Mouse (Mus musculus) layer of hippocampus, adult 9-10 months (tissue): Measurements from ENCODE around the gene Phf3.
"Not testable (repeated sequence)": the region's sequence is repeated elsewhere in the genome, so short reads cannot be mapped to it uniquely, and the experiment has no call there.

Source experiments
- DNase-seq: peaks from one replicate; pipeline ENCODE4 v3.0.0; 2022; ENCODE audit warnings: low spot score

Phf3 gene

DNA sequence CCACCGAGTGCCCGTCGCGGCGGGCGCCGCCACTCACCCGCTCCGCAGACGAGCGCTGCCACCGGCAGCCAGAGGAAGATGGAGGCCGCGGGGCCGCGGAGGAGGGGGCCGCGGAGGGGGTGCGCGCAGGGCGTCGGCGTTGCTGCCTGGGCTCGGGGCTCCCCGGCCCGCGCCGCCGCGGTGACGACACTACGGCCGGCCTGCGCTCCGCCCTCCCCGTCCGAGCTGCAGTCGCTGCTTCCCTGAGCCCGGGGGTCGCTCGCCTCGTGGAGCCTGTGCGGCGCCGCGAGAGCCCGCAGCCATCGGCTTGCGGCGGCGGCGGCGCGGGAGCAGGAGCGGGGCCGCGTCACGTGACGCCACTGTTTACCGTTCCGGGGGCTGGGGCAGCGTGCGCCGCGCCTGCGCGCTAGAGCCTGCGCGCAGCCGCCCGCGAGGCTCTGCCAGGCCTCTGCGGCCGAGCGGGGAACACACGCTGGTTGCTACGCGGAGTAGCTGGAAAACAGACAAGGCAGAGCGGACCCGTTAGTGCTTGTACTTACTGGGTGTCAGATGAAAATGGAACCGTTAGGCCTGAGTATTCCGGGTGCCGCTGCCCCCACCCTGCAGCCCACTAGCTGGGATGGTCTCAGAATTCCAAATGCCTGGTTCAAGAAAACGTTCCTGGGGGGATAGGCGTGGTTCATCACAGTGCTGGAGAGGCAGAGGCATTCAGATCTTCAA is at the start of gene Phf3:
Gene Phf3 (minus strand): TSS at position 381 of the 720 bp plus-strand sequence.
- DNase-seq = peak; percentile 64

DNA sequence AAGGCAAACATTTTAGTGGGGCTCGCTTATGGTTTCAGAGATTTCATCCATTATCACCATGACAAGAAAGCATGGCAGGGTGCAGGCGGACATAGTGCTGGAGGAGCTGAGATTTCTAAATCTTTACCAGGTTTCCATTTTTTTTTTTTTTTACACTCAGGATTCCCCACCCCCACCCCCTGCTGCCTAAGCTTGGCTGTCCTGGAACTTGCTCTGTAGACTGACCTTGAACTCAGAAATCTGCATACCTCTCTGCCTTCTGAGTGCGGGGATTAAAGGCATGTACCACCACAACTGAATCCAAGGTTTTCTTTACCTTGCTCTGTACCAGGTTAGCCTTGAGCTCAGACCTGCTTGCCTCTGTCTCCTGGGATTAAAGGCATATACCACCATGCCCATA is 48.5 kb upstream of the Phf3 start:
- DNase-seq = no peak

DNA sequence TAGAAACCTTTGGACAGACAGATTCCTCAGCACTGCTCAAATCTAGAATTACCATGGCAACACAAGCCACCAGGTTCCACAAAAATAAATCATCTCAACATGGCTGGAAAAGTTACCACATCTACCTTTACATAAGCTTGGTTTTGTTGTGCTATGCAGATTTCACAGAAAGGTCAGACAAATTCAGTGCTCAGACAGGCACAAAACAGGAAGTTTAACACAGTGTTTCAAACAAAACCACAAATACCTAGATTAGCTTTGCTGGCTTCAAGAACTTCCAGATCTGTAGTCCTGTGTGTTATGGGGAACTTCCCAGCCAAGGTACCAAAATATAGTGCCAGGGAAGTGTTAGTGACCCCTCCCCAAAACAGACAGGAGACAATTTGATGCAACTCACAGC is 47.5 kb upstream of the Phf3 start:
- no peak for DNase-seq

DNA sequence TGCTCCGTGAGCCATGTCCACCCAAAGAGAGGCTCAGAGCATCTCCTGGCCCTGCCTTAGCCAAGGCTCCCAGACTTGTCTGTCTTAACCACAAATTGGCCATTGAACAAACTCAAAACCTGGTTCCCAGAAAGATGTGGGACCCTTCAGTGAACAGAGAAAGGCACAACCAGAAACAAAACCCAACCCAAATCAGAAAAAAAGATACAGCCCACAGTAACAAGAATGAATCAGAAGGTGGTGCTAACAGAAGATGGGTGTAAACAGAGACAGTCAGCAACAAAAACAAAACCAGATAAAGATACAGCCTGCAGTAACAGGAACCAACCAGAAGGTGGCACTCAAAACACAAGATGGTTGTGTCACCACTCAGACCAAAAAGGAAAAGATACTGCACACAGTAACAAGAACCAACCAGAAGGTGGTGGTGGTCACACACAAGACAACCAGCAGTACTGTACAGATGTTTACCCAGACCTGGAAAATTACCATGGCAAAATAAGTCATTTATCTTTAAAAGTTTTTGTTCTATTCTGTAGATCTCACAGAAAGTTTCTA is 47.0 kb upstream of the Phf3 start:
- DNase-seq = no peak

DNA sequence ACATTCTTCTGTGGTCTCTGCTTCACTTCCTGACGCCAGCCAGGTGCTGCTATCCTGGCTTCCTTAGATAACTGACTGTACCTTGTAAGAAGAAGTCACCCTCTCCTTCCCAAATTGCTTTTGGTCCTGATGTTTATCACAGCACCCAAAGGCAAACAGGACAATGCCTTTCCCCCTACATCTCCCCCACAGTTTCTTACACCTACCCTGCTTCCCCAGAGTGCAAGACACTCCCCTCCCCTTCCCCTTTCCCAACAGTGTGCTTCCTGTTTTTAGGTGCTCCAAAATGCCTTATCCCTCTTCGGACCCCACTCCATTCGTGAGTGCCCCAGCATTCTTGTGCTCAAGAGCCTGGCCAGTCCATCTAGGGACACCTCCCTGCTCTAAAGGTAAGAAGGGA is 36.5 kb upstream of the Phf3 start:
- DNase-seq = no peak

DNA sequence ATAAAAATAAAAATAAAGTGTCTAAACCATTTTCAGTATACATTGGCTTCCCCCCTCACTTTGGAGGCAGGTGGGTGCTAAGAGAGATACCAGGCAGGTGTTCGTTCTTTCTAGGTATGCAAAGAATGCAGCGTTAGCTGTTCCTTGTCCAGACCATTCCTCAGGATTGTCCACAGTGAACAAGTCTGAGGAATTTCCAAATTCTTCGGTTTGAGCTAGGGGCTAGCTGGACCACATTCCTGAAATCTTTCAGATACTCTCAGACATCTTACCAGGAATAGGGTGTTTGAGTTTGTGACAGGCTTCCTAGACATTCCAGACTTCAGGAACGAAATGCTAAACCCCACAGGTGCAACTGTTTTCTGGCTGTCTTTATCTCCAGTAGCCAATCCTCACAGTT is 35.1 kb upstream of the Phf3 start:
- no peak for DNase-seq

DNA sequence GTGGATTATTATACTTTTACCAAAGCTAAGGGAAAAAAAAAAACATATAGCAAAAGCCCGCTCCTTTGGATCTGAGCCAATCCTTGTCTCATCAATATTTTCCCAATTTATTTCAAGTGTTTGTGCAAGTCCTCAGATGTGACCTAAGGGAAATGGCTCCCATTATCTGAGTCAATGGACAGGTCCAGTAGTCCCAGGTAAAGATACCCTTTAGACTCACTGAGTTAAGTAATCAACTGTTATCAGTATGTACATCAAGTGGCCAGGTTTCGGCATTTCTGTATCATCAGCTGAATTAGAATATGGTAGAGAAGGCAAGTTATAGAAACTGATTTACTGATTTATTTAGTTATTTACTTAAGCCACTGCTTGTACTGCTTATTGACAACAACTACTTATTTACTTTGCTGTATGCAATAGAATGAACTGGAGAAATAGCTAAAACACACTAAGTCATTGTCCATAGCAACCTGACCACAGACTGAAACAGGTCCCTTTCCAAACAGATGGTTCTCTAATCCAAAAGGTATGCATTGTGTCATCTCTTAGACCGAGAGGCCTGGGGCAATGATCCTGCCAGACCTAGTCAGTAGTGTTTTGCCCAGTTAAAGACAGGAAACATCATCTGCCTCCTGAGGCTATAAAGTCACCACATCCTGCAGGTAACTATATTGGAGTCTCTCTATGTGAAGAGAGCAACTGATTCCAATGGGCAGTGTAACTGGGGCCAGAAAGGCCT is 29.9 kb upstream of the Phf3 start:
- DNase-seq = no peak

DNA sequence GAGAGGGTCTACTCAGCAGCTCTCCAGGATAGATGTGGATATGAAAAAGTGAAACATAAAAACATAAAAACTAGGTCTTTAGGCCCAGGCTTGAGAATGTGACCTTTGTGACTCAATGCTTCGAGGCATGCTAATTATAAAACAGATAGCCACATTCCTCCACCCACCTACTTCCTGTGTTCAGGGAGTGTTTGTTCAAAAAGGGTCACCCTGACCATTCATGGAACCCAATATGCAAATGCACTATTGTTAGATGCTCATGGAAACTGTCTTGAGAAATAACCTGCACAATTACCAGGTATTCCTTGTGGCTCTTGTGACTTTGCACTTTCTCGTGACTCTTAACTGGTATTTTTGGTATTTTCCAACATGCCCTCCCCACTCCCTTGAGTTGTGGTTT is 25.0 kb upstream of the Phf3 start:
- no peak for DNase-seq

DNA sequence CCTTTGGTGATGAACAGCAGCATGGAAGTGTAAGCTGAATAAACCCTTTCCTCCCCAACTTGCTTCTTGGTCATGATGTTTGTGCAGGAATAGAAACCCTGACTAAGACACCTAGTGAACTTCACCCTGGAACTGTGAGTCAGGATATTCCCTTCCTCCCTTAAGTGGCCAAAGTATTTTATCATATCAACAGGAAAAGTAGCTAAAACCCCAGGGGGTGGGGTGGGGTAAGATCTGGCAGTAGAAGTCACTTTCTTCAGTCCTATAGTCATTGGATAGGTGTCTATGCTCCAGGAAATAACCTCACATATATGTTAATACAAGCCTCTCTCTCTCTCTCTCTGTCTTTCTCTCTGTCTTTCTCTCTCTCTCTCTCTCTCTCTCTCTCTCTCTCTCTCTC is 21.6 kb upstream of the Phf3 start:
- DNase-seq = not testable (repeated sequence)

DNA sequence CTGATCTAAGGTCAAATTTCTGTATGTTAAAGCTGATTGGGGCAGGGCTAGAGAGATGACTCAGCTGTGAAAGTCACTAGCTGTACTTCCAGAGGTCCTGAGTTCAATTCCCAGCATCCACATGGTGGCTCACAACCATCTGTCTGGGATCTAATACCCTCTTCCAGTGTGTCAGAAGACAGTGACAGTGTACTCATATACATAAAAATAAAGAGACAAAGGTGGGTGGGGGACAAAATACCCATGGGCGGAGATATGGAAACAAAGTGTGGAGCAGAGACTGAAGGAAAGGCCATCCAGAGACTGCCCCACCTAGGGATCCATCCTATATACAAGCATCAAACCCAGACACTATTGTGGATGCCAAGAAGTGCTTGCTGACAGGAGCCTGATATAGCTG is 10.1 kb upstream of the Phf3 start:
- not testable (repeated sequence) for DNase-seq

DNA sequence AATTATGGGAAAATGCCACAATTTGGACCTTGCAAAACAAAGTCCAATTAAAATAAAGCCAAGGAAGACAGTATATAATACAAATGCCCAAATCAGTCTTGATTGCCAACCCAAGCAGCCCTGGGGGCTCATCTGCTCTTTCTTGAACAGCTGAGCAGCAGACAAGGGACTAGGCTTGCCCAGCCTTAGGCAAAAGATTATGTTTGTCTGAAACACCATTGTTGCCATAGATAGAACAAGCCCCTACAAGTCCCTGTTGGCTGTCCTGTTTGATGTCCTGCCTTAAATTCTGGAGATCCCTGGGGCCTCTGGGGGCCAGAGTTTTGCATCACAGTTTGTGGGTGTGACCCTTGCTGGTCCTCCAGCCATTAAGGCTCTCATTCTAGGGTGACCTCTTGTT is 2.0 kb upstream of the Phf3 start:
- no peak for DNase-seq

DNA sequence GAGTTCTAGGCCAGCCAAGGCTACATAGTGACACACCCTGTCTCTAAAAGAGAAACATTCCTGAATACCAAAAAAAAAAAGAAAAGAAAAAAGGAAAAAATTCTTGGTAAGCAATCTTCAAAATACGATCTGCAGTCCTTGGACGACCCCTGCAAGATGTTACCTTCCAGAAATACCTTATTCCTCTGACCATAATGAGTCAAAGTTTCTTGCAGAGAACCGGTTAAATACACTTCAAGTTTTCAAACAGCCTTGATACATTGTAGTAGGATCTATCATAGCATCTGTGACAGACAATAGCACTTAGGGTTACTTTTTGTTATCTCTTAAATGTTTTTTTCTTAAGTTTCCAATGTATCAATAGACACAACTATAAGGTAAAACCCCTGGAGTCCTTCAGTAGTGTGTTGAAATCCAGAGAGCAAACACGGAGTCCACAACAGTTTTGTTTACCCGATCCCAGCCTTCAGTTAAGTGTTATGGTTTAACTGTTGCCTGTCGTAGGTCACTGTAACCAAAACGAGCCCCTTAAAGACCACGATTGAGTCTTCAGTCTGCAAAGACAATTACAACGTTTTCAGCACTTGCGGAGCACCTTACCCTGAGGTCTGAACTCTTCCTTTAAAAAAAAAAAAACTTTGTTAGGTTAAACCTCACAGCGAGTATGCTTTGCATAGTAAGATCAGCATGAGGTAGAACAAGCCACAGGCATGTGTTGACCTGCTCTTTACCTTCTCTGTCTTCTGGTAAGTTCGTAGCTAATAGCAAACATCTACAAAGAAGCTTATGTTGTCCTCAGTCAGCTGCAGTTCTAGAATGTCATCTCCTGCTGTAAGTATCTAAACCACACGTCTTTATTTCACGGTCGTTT is 775 bp upstream of the Phf3 start:
- no peak for DNase-seq

DNA sequence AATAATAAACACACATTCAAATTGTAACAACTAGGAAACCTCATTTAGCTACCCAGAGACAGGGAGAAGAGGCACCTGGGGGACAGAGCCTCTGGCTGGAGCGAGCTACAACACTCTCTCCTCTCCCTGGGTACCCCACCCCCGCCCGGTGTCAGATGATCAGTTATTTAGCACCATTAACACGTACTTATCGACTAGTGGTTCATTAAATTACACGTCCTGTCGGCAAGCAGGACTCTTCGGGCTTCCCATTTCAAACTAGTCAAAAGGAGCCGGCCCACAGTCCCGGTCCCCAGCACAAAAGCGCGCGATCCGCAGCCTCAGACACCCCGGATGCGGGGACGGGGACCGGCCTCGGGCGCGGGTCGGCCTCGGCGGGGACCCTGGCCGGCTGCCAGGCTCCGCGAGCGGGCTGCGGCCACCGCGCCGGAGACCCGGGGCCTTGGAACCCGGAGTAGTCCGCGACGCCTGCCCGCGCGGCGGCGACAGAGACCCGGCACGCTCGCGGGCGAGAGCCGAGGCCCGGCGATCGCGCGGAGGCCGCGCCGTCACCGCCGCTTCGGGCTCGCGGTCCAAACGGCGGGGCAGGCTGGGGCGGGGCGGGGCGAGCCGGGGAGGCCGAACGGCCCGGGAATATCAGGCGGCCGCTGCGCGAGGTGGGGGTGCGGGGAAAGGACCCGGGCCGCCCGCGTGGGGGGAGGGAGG is 733 bp downstream of the Phf3 start:
- DNase-seq = no peak

DNA sequence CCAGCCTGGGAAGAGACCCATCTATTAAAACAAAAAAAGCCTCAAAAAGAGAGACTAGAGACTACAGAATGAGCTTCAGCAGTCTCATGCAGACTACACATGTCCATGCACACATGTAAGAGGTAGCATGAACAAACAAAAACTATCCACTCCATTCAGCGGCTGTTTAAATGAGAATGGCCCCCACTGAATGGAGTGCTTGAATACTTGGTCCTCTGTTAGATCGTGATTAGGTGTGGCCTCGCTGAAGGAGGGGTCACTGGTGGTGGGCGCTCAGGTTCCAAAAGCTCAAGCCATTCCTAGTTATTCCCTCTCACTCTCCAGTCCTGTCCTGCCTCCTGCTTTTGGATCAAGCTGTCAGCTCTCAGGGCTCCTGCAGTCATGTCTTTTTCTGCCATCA is 5.9 kb downstream of the Phf3 start:
- DNase-seq = no peak

DNA sequence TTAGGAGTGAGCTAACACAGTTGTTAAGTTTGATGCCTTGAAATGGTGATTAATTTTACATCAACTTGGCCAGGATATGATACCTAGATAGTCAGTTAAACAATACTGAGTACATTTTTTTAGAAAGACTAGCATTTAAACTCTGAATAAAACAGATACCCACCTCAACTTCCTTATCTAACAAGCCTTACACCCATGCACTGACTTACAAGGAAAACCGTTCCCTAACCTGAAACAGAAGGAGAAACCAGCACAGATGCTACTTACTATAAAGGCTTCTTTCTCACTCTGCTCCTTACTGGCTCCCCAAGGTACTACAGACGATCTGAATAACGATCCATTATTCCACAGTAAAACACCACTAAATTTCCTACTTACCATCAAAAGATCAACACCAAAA is 21.2 kb downstream of the Phf3 start:
- DNase-seq = no peak

DNA sequence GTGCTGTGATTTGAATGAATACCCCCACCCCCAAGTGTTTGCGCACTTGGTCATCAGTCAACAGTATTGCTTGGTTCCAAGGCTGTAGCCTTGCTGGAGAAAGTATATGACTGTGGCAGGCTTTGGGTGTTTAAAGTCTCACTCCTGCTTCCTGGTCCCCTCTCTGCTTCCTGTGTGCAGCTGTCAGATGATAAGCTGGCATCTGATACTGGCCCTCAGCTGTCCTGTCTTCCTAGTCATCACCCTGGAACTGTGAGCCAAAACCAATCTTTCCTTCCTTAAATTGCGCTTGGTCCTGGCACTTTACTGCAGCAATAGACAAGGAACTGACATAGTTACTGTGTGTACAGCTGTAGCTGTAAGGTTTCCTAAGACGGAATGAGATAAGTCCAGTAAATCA is 21.8 kb downstream of the Phf3 start:
- DNase-seq = no peak

DNA sequence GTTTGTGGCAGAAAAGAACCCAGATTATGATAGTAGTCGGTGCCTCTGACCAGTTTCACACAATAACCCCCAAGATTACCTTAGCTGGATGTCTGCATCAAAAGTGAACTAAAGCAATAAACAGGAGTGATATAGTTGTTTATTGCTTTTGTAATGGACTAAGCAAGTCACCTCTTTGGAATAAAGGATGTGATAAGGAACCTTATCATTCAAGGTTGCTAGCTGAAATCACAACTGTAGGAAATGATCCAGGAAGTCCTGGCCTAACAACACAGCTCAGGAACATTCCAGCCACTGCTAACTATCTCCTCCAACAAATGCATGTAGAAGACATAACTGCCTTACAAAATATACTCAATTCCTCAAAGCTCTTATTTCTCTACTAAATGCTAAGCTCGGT is 22.8 kb downstream of the Phf3 start:
- DNase-seq = no peak

DNA sequence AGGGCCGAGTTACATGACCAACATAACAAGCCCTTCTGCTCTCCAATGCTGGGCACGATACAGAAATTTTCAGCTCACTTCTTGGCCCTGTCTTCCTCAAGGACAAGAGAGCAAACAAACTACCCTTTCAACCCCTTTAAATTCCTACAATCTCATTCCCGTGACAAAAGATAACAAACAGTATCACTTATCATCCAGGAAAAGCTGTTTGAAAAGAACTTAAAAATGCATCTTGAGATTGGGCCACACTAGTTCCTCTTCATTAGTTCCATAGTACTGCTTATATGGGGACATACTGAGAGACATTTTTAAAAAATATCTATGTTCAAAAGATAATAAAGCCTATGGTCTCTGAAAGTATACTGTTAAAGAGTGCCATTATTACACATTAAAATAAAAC is 23.8 kb downstream of the Phf3 start:
- no peak for DNase-seq

DNA sequence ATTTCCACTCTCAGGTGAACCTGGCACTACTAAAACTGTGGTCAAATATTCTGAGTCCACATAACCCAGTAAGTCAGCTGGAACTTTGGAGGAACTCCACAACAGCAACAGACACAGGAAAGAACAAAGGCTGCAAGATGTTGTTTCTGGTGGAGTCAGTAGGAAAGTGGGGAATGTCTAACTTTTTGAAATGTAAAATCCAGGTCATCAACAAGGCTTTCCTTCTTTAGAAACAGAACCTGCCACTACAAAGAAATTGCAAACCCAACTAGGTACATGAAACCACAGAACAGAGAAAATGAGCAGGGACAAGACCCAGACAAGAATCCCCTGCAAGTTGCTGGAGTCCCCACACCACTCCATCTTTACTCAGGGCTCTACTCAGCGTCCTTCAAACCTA is 26.0 kb downstream of the Phf3 start:
- no peak for DNase-seq

DNA sequence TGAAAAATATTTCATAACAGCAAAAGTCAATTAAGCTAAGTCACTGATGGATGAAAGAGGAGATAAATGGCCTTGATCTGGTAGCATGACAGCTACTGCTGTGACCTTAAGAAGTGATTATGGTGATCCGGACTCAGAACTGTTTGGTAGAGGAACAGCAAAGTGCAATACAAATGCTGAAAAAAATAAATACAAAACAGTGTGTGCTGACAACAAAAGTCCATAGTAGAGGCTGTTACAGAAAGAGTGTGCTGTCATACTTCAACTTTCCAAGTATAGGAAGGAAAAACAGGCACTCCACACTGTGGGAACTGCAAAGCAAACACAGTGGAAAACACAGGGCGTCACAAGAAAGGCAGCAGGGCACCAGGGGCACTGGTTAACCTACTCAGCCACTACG is 34.1 kb downstream of the Phf3 start:
- DNase-seq = no peak

DNA sequence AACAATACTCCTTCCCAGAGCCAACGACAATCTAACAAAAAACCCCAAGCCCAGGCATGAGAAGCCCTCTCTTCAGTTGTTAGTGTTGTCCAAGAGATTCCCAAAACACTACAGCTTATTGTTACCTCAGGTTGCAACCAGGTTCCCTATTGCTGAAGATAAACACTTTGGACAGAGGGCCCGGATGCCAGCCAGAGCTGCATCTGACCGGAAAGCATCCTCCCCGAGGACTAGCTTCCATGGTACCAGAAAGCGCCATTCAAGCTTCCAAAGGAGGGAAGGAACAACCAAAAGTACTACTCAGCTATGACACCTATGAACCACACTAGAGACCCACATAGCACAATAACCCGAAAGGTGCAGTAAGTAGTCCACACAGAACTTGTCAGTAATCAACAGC is 38.2 kb downstream of the Phf3 start:
- no peak for DNase-seq

DNA sequence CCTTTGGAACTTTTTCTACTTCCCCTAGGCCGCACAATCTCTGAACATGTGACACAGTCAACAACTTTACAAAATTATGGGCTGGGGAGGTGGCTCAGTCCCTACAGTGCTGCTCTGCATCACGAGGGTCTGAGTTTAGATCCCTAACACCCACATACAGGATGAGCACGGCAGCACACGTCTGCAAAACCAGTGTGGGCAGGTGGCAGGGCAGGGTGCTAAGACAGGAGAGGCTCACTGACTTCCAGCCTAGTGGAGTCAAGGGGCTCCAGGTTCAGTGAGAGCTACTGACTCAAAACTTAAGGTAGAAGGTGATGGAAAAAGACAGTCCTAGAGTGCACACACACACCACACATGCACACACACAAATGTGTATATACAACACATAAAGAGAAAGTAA is 40.9 kb downstream of the Phf3 start:
- no peak for DNase-seq
